Mouse (Mus musculus): ENCODE measurements around the gene Gm21987.

GRCm38 (mm10) chr16:38352851-38353250, 6.0 kb downstream of the Gm21987 start:
- TF ChIP-seq CTCF (IDR thresholded peaks at IDR 0.05; ENCODE audit: control insufficient read depth, insufficient read depth, low read length) (no peak), POLR2A (IDR thresholded peaks at IDR 0.05; ENCODE audit: borderline replicate concordance, control insufficient read depth, low read depth, low read length) (no peak)

Measured in bone marrow, adult 2 months (tissue).